Mouse (Mus musculus) myocyte (in vitro differentiated cells): Measurements from ENCODE around the gene Gm9376. TPM values are rescaled to one million over a fixed set of nuclear protein-coding genes. Genes with fewer than 3 reads are reported as not detected.

Source experiments
- H3K27me3 ChIP-seq: one replicate; pipeline ENCODE4 v1.6.1; 2011; ENCODE audit not compliant: control insufficient read depth, insufficient read depth, insufficient read length
- H3K36me3 ChIP-seq: one replicate; pipeline ENCODE4 v1.6.1; 2011; ENCODE audit not compliant: control insufficient read depth, insufficient read depth
- H3K4me2 ChIP-seq: one replicate; pipeline ENCODE4 v1.6.1; 2011; ENCODE audit warnings: low read depth, control low read depth
- H3K4me3 ChIP-seq: one replicate; pipeline ENCODE4 v1.5.1; 2011; ENCODE audit warnings: mild to moderate bottlenecking, control low read depth, moderate library complexity
- H3K79me2 ChIP-seq: one replicate; pipeline ENCODE4 v1.6.1; 2011; ENCODE audit not compliant: control insufficient read depth, insufficient read depth
- H3ac ChIP-seq: one replicate; pipeline ENCODE4 v1.6.1; 2011; ENCODE audit not compliant: control insufficient read depth, insufficient read length
- CEBPB ChIP-seq: IDR thresholded peaks from 2 replicates; pipeline ENCODE4 v1.6.1; 2011; ENCODE audit warnings: mild to moderate bottlenecking, moderate library complexity; ENCODE audit not compliant: poor library complexity, insufficient read depth, severe bottlenecking
- E2F4 ChIP-seq: IDR thresholded peaks from one replicate; pipeline ENCODE4 v1.6.1; 2011; ENCODE audit warnings: mild to moderate bottlenecking, control low read depth, moderate library complexity; ENCODE audit not compliant: insufficient read depth
- MAX ChIP-seq: IDR thresholded peaks from one replicate; pipeline ENCODE4 v1.6.1; 2011; ENCODE audit warnings: low read depth, mild to moderate bottlenecking, control low read depth
- MYOD1 ChIP-seq, 3 experiments: IDR thresholded peaks; one replicate each; pipeline ENCODE4 v1.6.1; 2011; ENCODE audit warnings: control low read depth in 2 of 3, low read depth in 2 of 3, mild to moderate bottlenecking in 2 of 3, moderate library complexity in 1 of 3; ENCODE audit not compliant: insufficient read length in 2 of 3, control insufficient read depth in 1 of 3
- MYOG ChIP-seq, 3 experiments: IDR thresholded peaks; one replicate each; pipeline ENCODE4 v1.6.1; 2011; ENCODE audit warnings: control low read depth in 2 of 3, low read depth in 2 of 3, mild to moderate bottlenecking in 2 of 3; ENCODE audit not compliant: insufficient read length in 2 of 3, control insufficient read depth in 1 of 3, insufficient read depth in 1 of 3
- POLR2A ChIP-seq: IDR thresholded peaks from one replicate; pipeline ENCODE4 v1.6.1; 2011; ENCODE audit warnings: low read depth, mild to moderate bottlenecking, control low read depth, moderate library complexity; ENCODE audit not compliant: insufficient read length
- POLR2AphosphoS2 ChIP-seq: IDR thresholded peaks from one replicate; pipeline ENCODE4 v1.6.1; 2011; ENCODE audit warnings: low read depth, control low read depth; ENCODE audit not compliant: insufficient read length
- REST ChIP-seq: IDR thresholded peaks from one replicate; pipeline ENCODE4 v1.6.1; 2011; ENCODE audit warnings: mild to moderate bottlenecking, control low read depth, moderate library complexity; ENCODE audit not compliant: insufficient read depth, insufficient read length
- SRF ChIP-seq: IDR thresholded peaks from one replicate; pipeline ENCODE4 v1.6.1; 2011; ENCODE audit warnings: low read depth; ENCODE audit not compliant: control insufficient read depth, insufficient read length
- TCF12 ChIP-seq: IDR thresholded peaks from one replicate; pipeline ENCODE4 v1.6.1; 2011; ENCODE audit warnings: mild to moderate bottlenecking, control low read depth; ENCODE audit not compliant: poor library complexity, insufficient read depth, severe bottlenecking
- TCF3 ChIP-seq: IDR thresholded peaks from one replicate; pipeline ENCODE4 v1.6.1; 2011; ENCODE audit warnings: low read depth, control low read depth; ENCODE audit not compliant: insufficient read length
- USF1 ChIP-seq: IDR thresholded peaks from one replicate; pipeline ENCODE4 v1.6.1; 2011; ENCODE audit warnings: low read depth, mild to moderate bottlenecking, control low read depth, moderate library complexity
- polyA plus RNA-seq: library from polyadenylated mRNA; unstranded; fragments of >200 nt; fragmentation: generic; extraction: Trizol; gene quantifications from one replicate; pipeline ENCODE4 v1.2.1, GENCODE M21; 2012; ENCODE audit warnings: missing spikeins

The Gm9376 gene
- polyA plus RNA-seq, 1 experiment, result not detected

DNA sequence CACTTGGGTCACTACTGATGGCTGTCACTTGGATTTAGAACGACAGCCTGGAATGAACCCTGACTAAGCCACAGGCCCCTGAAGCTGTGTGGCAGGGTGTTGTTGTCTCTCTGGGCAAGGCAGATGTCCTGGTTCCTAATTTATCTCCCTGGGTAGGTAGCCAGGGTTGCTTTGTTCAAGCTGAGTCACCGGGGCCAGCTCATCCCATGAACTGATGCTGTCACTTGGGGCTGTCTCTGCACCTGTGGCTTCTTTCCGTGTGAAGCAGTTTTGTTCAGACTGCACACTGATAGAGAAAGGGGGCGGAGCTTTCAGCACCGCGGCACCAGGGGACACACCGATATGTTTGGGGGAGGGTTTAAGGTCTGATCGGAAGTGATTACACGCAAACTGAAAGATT lies 37.8 kb downstream of the Gm9376 start:
- Histone ChIP-seq H3K4me3 (no peak overlapping the region), H3K79me2 (no peaks in the 10 kb centered on the region), H3K4me2 (no peak overlapping the region), H3K36me3 (no peaks in the 10 kb centered on the region), H3ac (no peak overlapping the region), H3K27me3 (no peaks in the 10 kb centered on the region)
- TF ChIP-seq USF1 (no peak), TCF3 (no peak), MYOD1 (IDR thresholded peaks at IDR 0.05; ENCODE audit: control insufficient read depth in 1 of 3, insufficient read length in 2 of 3, low read depth in 2 of 3) (no peak), SRF (no peak), MAX (no peak), E2F4 (no peak), CEBPB (no peak), POLR2A (no peak), POLR2AphosphoS2 (no peak), MYOG (IDR thresholded peaks at IDR 0.05; ENCODE audit: control insufficient read depth in 1 of 3, insufficient read depth in 1 of 3, insufficient read length in 2 of 3, low read depth in 2 of 3) (no peak), REST (no peak), TCF12 (no peak)

DNA sequence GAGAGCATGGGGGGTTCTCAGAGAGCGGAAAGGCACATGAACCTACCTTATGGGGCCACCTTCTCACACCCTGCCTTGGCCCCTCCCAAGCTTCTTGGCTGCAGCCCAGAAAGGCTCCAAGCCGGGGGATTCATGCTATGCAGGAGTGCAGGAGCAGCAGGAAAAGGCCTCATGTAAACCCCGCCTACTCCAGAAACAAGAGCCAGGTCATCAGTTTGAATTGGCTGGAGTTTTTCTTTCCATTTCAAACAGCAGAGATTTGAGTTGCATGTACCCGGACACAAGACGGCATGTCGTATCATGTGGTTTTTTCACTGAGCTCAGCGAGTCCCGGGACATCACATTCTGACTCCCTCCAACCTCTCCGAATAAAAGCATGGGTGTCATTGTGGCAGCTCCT lies 39.2 kb downstream of the Gm9376 start:
- Histone ChIP-seq H3K4me2 (no peak overlapping the region), H3K4me3 (no peak overlapping the region), H3K36me3 (no peaks in the 10 kb centered on the region), H3ac (no peak overlapping the region), H3K79me2 (no peaks in the 10 kb centered on the region), H3K27me3 (no peaks in the 10 kb centered on the region)
- TF ChIP-seq MYOG (IDR thresholded peaks at IDR 0.05; ENCODE audit: control insufficient read depth in 1 of 3, insufficient read depth in 1 of 3, insufficient read length in 2 of 3, low read depth in 2 of 3) (no peak), POLR2A (no peak), TCF3 (no peak), POLR2AphosphoS2 (no peak), SRF (no peak), USF1 (no peak), TCF12 (no peak), CEBPB (no peak), REST (no peak), E2F4 (no peak)

DNA sequence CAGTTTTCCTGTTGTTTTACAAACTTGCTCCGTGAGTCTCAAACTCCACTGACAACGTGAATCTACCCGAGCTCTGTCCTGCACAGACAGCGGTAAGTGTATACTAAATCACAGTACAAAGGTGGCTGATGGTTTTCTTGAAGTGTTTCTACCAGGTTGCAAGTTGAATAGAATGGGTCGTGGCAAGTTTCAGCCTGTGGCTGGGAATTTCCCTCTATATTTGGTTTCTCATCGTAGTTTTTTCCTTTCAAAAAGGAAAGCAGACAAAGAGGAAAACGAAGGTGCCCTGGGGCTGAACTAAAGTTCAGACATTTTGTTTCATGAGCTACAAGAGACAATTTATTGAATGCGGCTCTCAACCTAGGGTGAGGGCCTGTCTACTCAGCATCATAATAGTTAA lies 40.3 kb downstream of the Gm9376 start:
- no peaks in the 10 kb centered on the region for H3K79me2 ChIP-seq
- no peak overlapping the region for H3K4me3 ChIP-seq
- TF ChIP-seq MYOD1 (IDR thresholded peaks at IDR 0.05; ENCODE audit: control insufficient read depth in 1 of 3, insufficient read length in 2 of 3, low read depth in 2 of 3) (no peak), CEBPB (no peak), REST (no peak), MAX (no peak), USF1 (no peak), POLR2AphosphoS2 (no peak), E2F4 (no peak), TCF3 (no peak), SRF (no peak), POLR2A (no peak)
- no peaks in the 10 kb centered on the region for H3K36me3 ChIP-seq
- no peaks in the 10 kb centered on the region for H3K27me3 ChIP-seq
- no peak overlapping the region for H3K4me2 ChIP-seq
- no peak overlapping the region for H3ac ChIP-seq

DNA sequence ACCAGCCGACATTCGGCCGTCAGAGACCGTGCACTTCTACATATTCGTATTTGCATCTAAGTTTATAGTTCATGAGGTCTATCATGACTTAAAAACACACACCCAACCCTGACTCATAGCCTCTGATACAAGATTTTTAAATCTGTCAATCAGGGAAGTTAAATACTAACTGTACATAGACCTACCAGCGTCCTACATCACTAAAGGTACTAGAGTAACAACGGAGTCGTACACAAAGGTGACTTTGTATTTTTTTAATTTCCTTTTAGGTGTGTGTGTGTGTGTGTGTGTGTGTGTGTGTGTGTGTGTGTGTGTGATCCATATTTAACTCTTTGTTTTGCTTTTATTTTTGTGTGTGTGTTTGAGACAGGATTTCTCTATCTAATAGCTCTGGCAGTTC lies 44.9 kb downstream of the Gm9376 start:
- H3K4me3 ChIP-seq, result no peak overlapping the region
- H3ac ChIP-seq, result no peak overlapping the region
- no peaks in the 10 kb centered on the region for H3K79me2 ChIP-seq
- H3K36me3 ChIP-seq, result no peaks in the 10 kb centered on the region
- TF ChIP-seq MAX (no peak), E2F4 (no peak), REST (no peak), TCF12 (no peak), MYOG (IDR thresholded peaks at IDR 0.05; ENCODE audit: control insufficient read depth in 1 of 3, insufficient read depth in 1 of 3, insufficient read length in 2 of 3, low read depth in 2 of 3) (no peak), TCF3 (no peak), POLR2AphosphoS2 (no peak), CEBPB (no peak), MYOD1 (IDR thresholded peaks at IDR 0.05; ENCODE audit: control insufficient read depth in 1 of 3, insufficient read length in 2 of 3, low read depth in 2 of 3) (no peak)
- no peaks in the 10 kb centered on the region for H3K27me3 ChIP-seq
- H3K4me2 ChIP-seq, result no peak overlapping the region

DNA sequence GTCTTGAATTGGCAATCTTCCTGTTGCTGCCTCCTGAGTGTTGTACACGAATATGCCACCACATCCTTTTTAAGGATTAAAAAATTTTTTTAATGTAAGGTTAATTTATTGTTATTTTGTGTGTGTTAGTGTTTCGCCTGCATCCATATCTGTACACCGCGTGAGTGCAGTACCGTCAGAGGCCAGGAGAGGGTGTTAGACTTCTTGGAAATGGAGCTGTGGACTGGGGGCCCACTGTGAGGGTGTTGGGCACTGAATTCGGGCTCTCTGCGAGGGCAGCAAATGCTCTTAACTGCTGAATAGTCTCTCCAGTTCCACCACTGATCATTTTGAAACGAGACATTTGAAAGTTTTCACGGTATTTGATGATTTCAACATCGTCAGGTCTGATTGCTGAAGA lies 45.9 kb downstream of the Gm9376 start:
- Histone ChIP-seq H3K4me2 (no peak overlapping the region), H3K79me2 (no peaks in the 10 kb centered on the region), H3ac (no peak overlapping the region), H3K4me3 (no peak overlapping the region), H3K27me3 (no peaks in the 10 kb centered on the region), H3K36me3 (no peaks in the 10 kb centered on the region)
- TF ChIP-seq CEBPB, result no peak
- no peak for TF ChIP-seq POLR2AphosphoS2
- TF ChIP-seq SRF, result no peak
- no peak for TF ChIP-seq REST
- TF ChIP-seq TCF12, result no peak
- no peak for TF ChIP-seq MYOG (IDR thresholded peaks at IDR 0.05; ENCODE audit: control insufficient read depth in 1 of 3, insufficient read depth in 1 of 3, insufficient read length in 2 of 3, low read depth in 2 of 3)
- TF ChIP-seq POLR2A, result no peak
- TF ChIP-seq MAX, result no peak
